Mouse (Mus musculus) heart, embryonic 16.5 days (tissue): ENCODE results near the gene Ppfibp2. TPM values are rescaled to one million over a fixed set of nuclear protein-coding genes. Genes with fewer than 3 reads are reported as not detected.

Experiments used
- ATAC-seq: fragments of 200-750 bp; cut with Nextera tagmentation; replicated peaks from 2 replicates; pipeline ENCODE4 v1.8.0; 2017; ENCODE audit warnings: moderate number of reproducible peaks; ENCODE audit not compliant: insufficient read depth, low FRiP score; ENCODE audit errors: extremely low read depth
- H3K27ac ChIP-seq: fragments of 300-500 bp; sonication (generic); 2 replicates; pipeline ENCODE4 v1.5.1; 2014; ENCODE audit warnings: mild to moderate bottlenecking, low read length, control low read depth, moderate library complexity
- H3K27me3 ChIP-seq: fragments of 300-500 bp; sonication (generic); 2 replicates; pipeline ENCODE4 v1.6.1; 2014; ENCODE audit warnings: low read length, mixed read lengths; ENCODE audit not compliant: control insufficient read depth, insufficient read depth
- H3K36me3 ChIP-seq: fragments of 300-500 bp; sonication (generic); 2 replicates; pipeline ENCODE4 v1.6.1; 2014; ENCODE audit not compliant: control insufficient read depth, insufficient read depth
- H3K4me1 ChIP-seq: fragments of 300-500 bp; sonication (generic); 2 replicates; pipeline ENCODE4 v1.6.1; 2014; ENCODE audit warnings: low read length, mixed read lengths; ENCODE audit not compliant: control insufficient read depth, insufficient read depth
- H3K4me2 ChIP-seq: fragments of 300-500 bp; sonication (generic); 2 replicates; pipeline ENCODE4 v1.6.1; 2014; ENCODE audit warnings: low read depth, mild to moderate bottlenecking, control low read depth, low read length
- H3K4me3 ChIP-seq: fragments of 300-500 bp; sonication (generic); 2 replicates; pipeline ENCODE4 v1.5.1; 2014; ENCODE audit warnings: mild to moderate bottlenecking, control low read depth, low read length
- H3K9ac ChIP-seq: fragments of 300-500 bp; sonication (generic); 2 replicates; pipeline ENCODE4 v1.6.1; 2014; ENCODE audit warnings: low read length, control low read depth
- H3K9me3 ChIP-seq: fragments of 300-500 bp; sonication (generic); replicated peaks from 2 replicates; pipeline ENCODE4 v1.6.1; 2016; ENCODE audit warnings: low read length; ENCODE audit not compliant: control insufficient read depth
- WGBS: fragments of 180-500 bp; shearing (Covaris S2); extraction: QIAGEN DNeasy Blood & Tissue Kit; methylation state at CpG from one replicate; pipeline ENCODE4 v1.1.7; 2014; 5-methylcytosine and 5-hydroxymethylcytosine counted together
- polyA plus RNA-seq: library from polyadenylated mRNA; unstranded; fragments of >200 nt; fragmentation: Nextera tagmentation; extraction: Ambion mirVana; gene quantifications from 2 replicates; pipeline ENCODE4 v1.2.1, GENCODE M21; 2015

Ppfibp2 gene
- polyA plus RNA-seq, 1 experiment from 2014 or later: 5.9 TPM

DNA sequence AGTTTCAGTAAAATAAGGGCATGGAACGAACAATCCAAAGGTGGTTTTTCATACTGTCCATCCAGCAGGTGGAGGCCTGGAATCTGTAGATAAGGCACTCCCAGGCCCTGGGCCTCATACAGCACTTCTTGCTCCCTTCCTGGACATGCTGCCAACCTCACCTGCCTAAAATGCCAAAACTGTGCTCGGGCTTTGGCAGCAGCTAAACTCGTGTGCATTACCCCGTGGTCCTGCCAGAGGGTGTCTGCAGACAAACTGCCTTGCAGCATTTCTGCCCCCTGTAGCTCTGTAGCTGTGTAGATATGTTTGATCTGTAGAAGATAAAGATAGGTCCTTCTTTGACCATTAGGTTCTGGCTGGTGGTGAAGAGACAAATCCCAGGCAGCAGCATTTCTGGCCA lies 26.0 kb upstream of the Ppfibp2 start:
- ATAC-seq: no peak
- Histone ChIP-seq H3K9me3 (0 out of 2 replicates have a peak, but pooled peaks cover 3% of the 10 kb centered on the region), H3K27me3 (no peaks in the 10 kb centered on the region), H3K36me3 (no peaks in the 10 kb centered on the region), H3K9ac (no peak overlapping the region), H3K4me1 (no peaks in the 10 kb centered on the region), H3K4me3 (peak overlapping the region; percentile 23), H3K27ac (no peak overlapping the region), H3K4me2 (peak overlapping the region; percentile 42)
- 46% methylated on average over 4 of the region's 4 CpGs for WGBS

DNA sequence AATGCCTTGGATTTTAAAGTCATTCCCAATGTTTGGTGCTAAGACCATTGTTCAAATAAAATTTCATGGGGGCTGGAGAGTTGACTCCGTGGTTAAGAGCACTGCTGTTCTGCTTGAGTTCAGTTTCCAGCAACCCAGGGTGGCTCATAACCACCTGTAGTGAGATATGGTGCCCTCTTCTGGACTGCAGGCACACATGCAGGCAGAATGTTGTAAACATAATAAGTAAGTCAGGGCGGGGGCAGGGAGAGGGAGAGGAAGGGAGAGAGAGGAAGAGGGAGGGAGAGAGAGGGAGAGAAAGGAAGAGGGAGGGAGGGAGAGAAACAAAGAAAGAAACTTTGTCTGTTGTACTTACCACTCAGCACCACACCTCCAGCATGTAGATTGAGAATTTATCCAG lies 21.2 kb upstream of the Ppfibp2 start:
- H3K27me3 ChIP-seq: no peaks in the 10 kb centered on the region
- no peak overlapping the region for H3K27ac ChIP-seq
- H3K4me3 ChIP-seq: no peak overlapping the region
- no peak for ATAC-seq
- H3K4me1 ChIP-seq: no peaks in the 10 kb centered on the region
- H3K4me2 ChIP-seq: no peak overlapping the region
- 0 out of 2 replicates have a peak, but pooled peaks cover 3% of the 10 kb centered on the region for H3K9me3 ChIP-seq
- no peak overlapping the region for H3K9ac ChIP-seq
- H3K36me3 ChIP-seq: no peaks in the 10 kb centered on the region
- 56% methylated on average over 2 of the region's 2 CpGs for WGBS

DNA sequence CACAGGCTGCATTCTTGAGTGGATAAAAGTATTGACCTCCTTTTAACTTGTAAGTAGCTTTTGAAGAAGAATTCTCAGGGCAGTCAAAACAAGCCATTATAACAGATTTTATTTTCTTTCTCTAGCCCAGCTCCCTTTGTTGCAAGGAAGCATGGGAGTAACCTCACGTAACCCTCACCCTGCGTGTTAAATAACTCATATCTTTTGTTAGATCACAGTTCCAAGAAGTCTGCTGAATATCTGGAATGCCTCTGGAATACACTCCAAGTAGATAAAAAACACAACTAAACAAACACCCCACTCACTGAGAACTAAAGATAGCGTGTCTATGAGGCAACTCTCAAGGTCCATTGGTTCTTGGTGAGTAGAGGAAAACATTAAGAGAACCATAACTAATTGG lies 20.7 kb upstream of the Ppfibp2 start:
- Histone ChIP-seq H3K9ac (no peak overlapping the region), H3K36me3 (no peaks in the 10 kb centered on the region), H3K27ac (no peak overlapping the region), H3K4me2 (no peak overlapping the region), H3K27me3 (no peaks in the 10 kb centered on the region), H3K4me1 (no peaks in the 10 kb centered on the region), H3K4me3 (no peak overlapping the region), H3K9me3 (0 out of 2 replicates have a peak, but pooled peaks cover 3% of the 10 kb centered on the region)
- ATAC-seq: no peak
- WGBS: 47% methylated on average over 3 of the region's 3 CpGs

DNA sequence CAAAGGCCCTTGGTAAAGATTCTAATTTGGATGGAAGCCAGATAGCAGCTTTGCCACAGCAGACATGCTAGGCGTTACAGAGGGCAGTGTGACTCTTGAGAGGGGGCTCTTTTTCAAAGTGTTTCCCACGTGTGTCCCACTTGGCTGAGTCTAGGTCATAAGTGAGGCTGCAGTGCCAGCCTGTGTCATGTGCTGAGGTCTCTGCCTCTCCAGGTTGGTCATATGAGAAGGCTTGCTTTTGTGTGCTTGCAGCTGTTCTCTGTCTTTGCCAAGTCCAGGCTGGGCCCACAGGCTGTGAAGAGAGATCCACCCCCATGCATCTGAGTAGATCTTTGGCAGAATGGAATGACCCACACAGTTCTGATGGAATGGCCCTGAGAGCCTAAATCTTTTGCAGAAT lies 2.4 kb upstream of the Ppfibp2 start:
- H3K4me2 ChIP-seq: no peak overlapping the region
- peaks cover 2% of the 10 kb centered on the region; the same call in 1 of the 2 replicates for H3K4me1 ChIP-seq
- 23% methylated on average over 2 of the region's 2 CpGs for WGBS
- no peak overlapping the region for H3K4me3 ChIP-seq
- no peak overlapping the region for H3K9ac ChIP-seq
- no peak overlapping the region for H3K27ac ChIP-seq
- ATAC-seq: 0 out of 2 replicates have a peak, but pooled peaks have one; percentile 16
- no peaks in the 10 kb centered on the region for H3K27me3 ChIP-seq
- no peaks in the 10 kb centered on the region for H3K36me3 ChIP-seq
- H3K9me3 ChIP-seq: no peaks in the 10 kb centered on the region

DNA sequence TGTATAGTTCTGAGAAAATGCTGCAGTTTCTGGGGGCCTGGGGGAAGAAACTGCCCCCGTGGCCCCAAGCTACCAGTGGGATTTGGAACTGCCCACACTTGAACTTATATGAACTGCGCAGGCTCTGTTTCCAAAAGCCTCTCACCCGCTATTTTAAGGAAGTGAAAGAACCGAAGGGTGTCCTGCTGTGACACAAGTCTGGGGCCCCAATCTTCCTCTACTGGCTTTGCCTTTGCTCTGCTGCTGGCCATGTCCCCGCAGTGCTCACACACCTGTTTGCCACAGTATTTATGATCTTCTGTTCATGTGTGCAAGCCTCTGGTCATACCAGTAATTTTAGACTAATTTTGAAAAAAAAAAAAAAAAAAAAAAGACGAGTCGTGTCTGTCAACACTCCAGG lies 1.1 kb upstream of the Ppfibp2 start:
- H3K4me3 ChIP-seq: no peak overlapping the region
- peaks cover 2% of the 10 kb centered on the region; the same call in 1 of the 2 replicates for H3K4me1 ChIP-seq
- H3K27ac ChIP-seq: no peak overlapping the region
- no peaks in the 10 kb centered on the region for H3K27me3 ChIP-seq
- no peak for ATAC-seq
- peak overlapping the region; percentile 78 for H3K4me2 ChIP-seq
- H3K36me3 ChIP-seq: no peaks in the 10 kb centered on the region
- no peaks in the 10 kb centered on the region for H3K9me3 ChIP-seq
- no peak overlapping the region for H3K9ac ChIP-seq
- WGBS: 31% methylated on average over 7 of the region's 7 CpGs

DNA sequence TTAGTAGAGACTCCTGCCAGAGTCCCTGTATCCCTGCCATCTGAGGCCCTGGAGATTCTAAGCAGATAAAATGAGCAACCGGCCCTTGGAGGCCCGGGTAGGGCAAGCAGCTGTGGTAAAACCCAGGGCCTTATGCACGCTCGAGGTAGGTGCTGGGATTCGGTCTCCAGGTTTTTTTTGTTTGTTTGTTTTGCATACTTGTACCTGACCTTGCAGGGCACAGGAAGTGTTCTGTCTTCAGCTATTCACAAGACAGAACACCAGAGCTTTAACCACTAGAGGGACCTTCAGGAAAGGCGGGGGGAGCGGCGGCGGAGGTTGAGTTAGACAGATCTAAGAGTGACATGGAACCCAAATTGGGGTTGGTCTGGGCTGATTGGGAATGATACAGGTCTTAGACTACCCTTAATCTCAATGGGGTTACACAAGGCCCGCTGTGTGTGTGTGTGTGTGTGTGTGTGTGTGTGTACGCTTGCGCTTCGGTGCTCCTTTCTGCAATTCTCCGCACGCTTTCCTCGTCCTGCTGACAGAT lies 616 bp upstream of the Ppfibp2 start:
- Histone ChIP-seq H3K27me3 (no peaks in the 10 kb centered on the region), H3K36me3 (no peaks in the 10 kb centered on the region), H3K9me3 (no peaks in the 10 kb centered on the region), H3K27ac (0 out of 2 replicates have a peak overlapping the region, but pooled peaks have one; percentile 11), H3K4me2 (peak overlapping the region; percentile 78), H3K9ac (peak overlapping the region; percentile 68), H3K4me3 (peak overlapping the region; percentile 61), H3K4me1 (peaks cover 2% of the 10 kb centered on the region; the same call in 1 of the 2 replicates)
- peak; percentile 72 for ATAC-seq
- WGBS: under 1% methylated on average over 16 of the region's 16 CpGs

DNA sequence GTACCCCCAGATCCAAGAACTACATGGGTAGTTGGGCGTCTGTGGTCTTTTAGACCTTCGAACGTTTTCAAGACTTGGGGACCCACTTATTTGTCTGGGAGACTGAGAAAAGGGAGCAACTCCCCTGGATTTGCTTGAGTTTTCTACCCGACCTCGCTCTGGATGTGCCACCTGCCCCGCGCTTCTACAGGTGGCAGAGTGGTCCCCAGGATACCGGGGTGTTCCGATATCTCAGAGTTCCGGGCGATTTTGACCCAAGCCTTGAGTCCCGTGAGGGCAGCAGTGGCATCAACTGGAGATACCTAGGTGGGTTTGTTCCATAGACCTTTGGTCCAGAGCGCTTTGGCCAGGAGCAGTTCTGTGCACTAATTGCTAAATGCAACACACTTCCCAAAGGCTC lies 419 bp downstream of the Ppfibp2 start:
- peak overlapping the region; percentile 61 for H3K4me3 ChIP-seq
- WGBS: 18% methylated on average over 13 of the region's 13 CpGs
- no peaks in the 10 kb centered on the region for H3K27me3 ChIP-seq
- peak overlapping the region; percentile 68; the same call in 1 of the 2 replicates for H3K9ac ChIP-seq
- H3K27ac ChIP-seq: no peak overlapping the region
- H3K36me3 ChIP-seq: no peaks in the 10 kb centered on the region
- H3K4me2 ChIP-seq: peak overlapping the region; percentile 78
- no peaks in the 10 kb centered on the region for H3K9me3 ChIP-seq
- no peak for ATAC-seq
- H3K4me1 ChIP-seq: peaks cover 2% of the 10 kb centered on the region; the same call in 1 of the 2 replicates

DNA sequence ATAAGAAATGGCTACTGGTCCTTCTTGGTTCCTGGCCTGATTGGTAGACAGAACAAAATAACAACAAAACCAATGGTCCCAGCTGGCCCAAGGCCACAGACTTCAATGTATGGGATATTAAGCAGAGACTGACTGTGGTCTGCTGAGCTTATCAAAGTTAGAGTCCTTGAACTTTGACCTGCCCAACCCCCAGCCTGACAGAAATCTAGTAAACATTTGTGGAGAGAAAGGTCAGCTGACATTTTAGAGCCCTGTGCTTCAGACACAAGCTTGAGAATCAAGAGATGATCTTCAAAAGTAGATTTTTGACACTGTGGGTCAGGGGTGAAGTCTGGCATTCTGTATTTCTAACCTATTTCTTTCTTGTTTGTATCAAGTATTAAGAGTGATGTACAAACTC lies 1.7 kb downstream of the Ppfibp2 start:
- Histone ChIP-seq H3K36me3 (no peaks in the 10 kb centered on the region), H3K4me1 (peaks cover 2% of the 10 kb centered on the region; the same call in 1 of the 2 replicates), H3K27ac (no peak overlapping the region), H3K9me3 (no peaks in the 10 kb centered on the region), H3K4me3 (no peak overlapping the region), H3K4me2 (no peak overlapping the region), H3K27me3 (no peaks in the 10 kb centered on the region), H3K9ac (no peak overlapping the region)
- ATAC-seq: no peak

DNA sequence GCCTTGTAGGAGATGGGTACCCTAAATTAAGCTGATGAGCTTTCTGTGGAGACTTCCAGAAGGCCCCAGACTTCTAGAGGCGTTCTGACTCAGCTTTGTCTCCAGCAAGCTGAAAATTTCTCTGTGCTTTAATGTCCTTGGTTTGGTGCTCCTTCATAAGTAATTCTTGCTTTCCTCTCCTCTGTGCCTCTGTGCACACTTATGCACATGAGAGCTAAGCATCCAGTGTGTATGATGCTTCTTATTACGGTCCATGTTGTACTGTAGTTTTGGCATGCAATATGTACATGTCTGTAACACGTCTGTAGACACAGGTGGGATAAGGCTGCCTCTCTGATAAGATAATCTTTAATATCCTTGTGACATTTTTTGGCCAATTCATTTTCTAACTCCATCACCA lies 2.9 kb downstream of the Ppfibp2 start:
- no peak for ATAC-seq
- no peaks in the 10 kb centered on the region for H3K9me3 ChIP-seq

More for the DNA sequence above, 2.9 kb downstream of the Ppfibp2 start:
- no peak overlapping the region for H3K4me3 ChIP-seq
- no peaks in the 10 kb centered on the region for H3K27me3 ChIP-seq
- no peak overlapping the region for H3K27ac ChIP-seq
- peaks cover 2% of the 10 kb centered on the region; the same call in 1 of the 2 replicates for H3K4me1 ChIP-seq
- H3K36me3 ChIP-seq: no peaks in the 10 kb centered on the region
- WGBS: 51% methylated on average over 3 of the region's 3 CpGs
- no peak overlapping the region for H3K9ac ChIP-seq
- no peak overlapping the region for H3K4me2 ChIP-seq
